Mouse (Mus musculus) forebrain, postnatal 0 days (tissue): Measurements from ENCODE around the gene Gm3336. TPM values are rescaled to one million over a fixed set of nuclear protein-coding genes. Genes with fewer than 3 reads are reported as not detected.

ENCODE experiments used
- ATAC-seq: fragments of 200-750 bp; cut with Nextera tagmentation; 2 replicates; pipeline ENCODE4 v1.8.0; 2017; ENCODE audit warnings: mild to moderate bottlenecking, moderate library complexity
- DNase-seq: peaks from one replicate; pipeline ENCODE4 v3.0.0-alpha.2; 2015
- H3K27ac ChIP-seq: fragments of 300-500 bp; sonication (generic); 2 replicates; pipeline ENCODE4 v1.5.1; 2014; ENCODE audit warnings: low read depth, mild to moderate bottlenecking, antibody characterized with exemption, low read length, moderate library complexity, mixed read lengths
- H3K27me3 ChIP-seq: fragments of 300-500 bp; sonication (generic); 2 replicates; pipeline ENCODE4 v1.6.1; 2014; ENCODE audit warnings: mild to moderate bottlenecking, low read length, mixed read lengths; ENCODE audit not compliant: insufficient read depth
- H3K36me3 ChIP-seq: fragments of 300-500 bp; sonication (generic); 2 replicates; pipeline ENCODE4 v1.6.1; 2014; ENCODE audit warnings: mild to moderate bottlenecking, moderate library complexity; ENCODE audit not compliant: insufficient read depth
- H3K4me1 ChIP-seq: fragments of 300-500 bp; sonication (generic); 2 replicates; pipeline ENCODE4 v1.6.1; 2014; ENCODE audit warnings: antibody characterized with exemption; ENCODE audit not compliant: insufficient read depth
- H3K4me2 ChIP-seq: fragments of 300-500 bp; sonication (generic); 2 replicates; pipeline ENCODE4 v1.6.1; 2014; ENCODE audit warnings: low read depth, mild to moderate bottlenecking, moderate library complexity
- H3K4me3 ChIP-seq: fragments of 300-500 bp; sonication (generic); 2 replicates; pipeline ENCODE4 v1.5.1; 2014; ENCODE audit warnings: low read depth, low read length, mixed read lengths
- H3K9ac ChIP-seq: fragments of 300-500 bp; sonication (generic); 2 replicates; pipeline ENCODE4 v1.6.1; 2014; ENCODE audit warnings: mild to moderate bottlenecking
- H3K9me3 ChIP-seq: fragments of 300-500 bp; sonication (generic); 2 replicates; pipeline ENCODE4 v1.6.1; 2016; ENCODE audit warnings: low read length
- CTCF ChIP-seq: sonication (generic); IDR thresholded peaks from 2 replicates; pipeline ENCODE4 v1.5.1; 2016; ENCODE audit warnings: antibody characterized with exemption, control low read depth, low read depth
- WGBS: fragments of 180-500 bp; shearing (Covaris S2); extraction: QIAGEN DNeasy Blood & Tissue Kit; methylation state at CpG from one replicate; pipeline ENCODE4 v1.1.7; 2014; 5-methylcytosine and 5-hydroxymethylcytosine counted together
- polyA plus RNA-seq: library from polyadenylated mRNA; unstranded; fragments of >200 nt; fragmentation: Nextera tagmentation; extraction: Ambion mirVana; gene quantifications from 2 replicates; pipeline ENCODE4 v1.2.1, GENCODE M21; 2015
- total RNA-seq: library from RNA; depleted of rRNA; stranded (reverse); fragments of >200 nt; gene quantifications from 2 replicates; pipeline ENCODE4 v1.2.3, GENCODE M21; 2014

Gene Gm3336
- total and polyA plus RNA-seq, 2 experiments from 2014 or later = not detected

GRCm38 (mm10) chr8:70682692-70683091, 35.7 kb upstream of the Gm3336 start:
- peaks cover 22% of the 10 kb centered on the region for H3K36me3 ChIP-seq
- H3K4me3 ChIP-seq = no peak overlapping the region
- no peaks in the 10 kb centered on the region for H3K27me3 ChIP-seq
- H3K9ac ChIP-seq = no peak overlapping the region
- DNase-seq = no peak
- TF ChIP-seq CTCF = no peak
- no peak overlapping the region for H3K27ac ChIP-seq
- ATAC-seq = no peak
- H3K9me3 ChIP-seq = no peaks in the 10 kb centered on the region
- no peaks in the 10 kb centered on the region for H3K4me1 ChIP-seq
- 74% methylated on average over 3 of the region's 3 CpGs for WGBS
- H3K4me2 ChIP-seq = no peak overlapping the region

GRCm38 (mm10) chr8:70684291-70684690, 34.1 kb upstream of the Gm3336 start:
- H3K27ac ChIP-seq = no peak overlapping the region
- 39% methylated on average over 7 of the region's 7 CpGs for WGBS
- ATAC-seq = peak; percentile 84
- TF ChIP-seq CTCF = no peak
- no peaks in the 10 kb centered on the region for H3K9me3 ChIP-seq
- H3K36me3 ChIP-seq = peaks cover 6% of the 10 kb centered on the region
- H3K4me1 ChIP-seq = no peaks in the 10 kb centered on the region
- no peaks in the 10 kb centered on the region for H3K27me3 ChIP-seq
- peak; percentile 43 for DNase-seq
- H3K9ac ChIP-seq = no peak overlapping the region
- no peak overlapping the region for H3K4me3 ChIP-seq
- no peak overlapping the region for H3K4me2 ChIP-seq

- peaks cover 6% of the 10 kb centered on the region for H3K4me1 ChIP-seq
- no peaks in the 10 kb centered on the region for H3K9me3 ChIP-seq
- peak; percentile 35 for DNase-seq
- 70% methylated on average over 8 of the region's 8 CpGs for WGBS
- H3K4me3 ChIP-seq = no peak overlapping the region
- no peak overlapping the region for H3K4me2 ChIP-seq
- H3K9ac ChIP-seq = no peak overlapping the region
- no peak for TF ChIP-seq CTCF
- no peaks in the 10 kb centered on the region for H3K36me3 ChIP-seq
- no peaks in the 10 kb centered on the region for H3K27me3 ChIP-seq
- no peak for ATAC-seq
- no peak overlapping the region for H3K27ac ChIP-seq
Observed at GRCm38 (mm10) chr8:70687576-70687975, 30.8 kb upstream of the Gm3336 start.

- 95% methylated on average over 3 of the region's 3 CpGs for WGBS
- H3K9me3 ChIP-seq = no peaks in the 10 kb centered on the region
- H3K27ac ChIP-seq = no peak overlapping the region
- no peaks in the 10 kb centered on the region for H3K36me3 ChIP-seq
- no peak overlapping the region for H3K9ac ChIP-seq
- no peaks in the 10 kb centered on the region for H3K27me3 ChIP-seq
- ATAC-seq (no peak), DNase-seq (no peak)
- H3K4me3 ChIP-seq = no peak overlapping the region
- H3K4me1 ChIP-seq = peaks cover 6% of the 10 kb centered on the region
- no peak overlapping the region for H3K4me2 ChIP-seq
- no peak for TF ChIP-seq CTCF
Observed at GRCm38 (mm10) chr8:70688136-70688535, 30.2 kb upstream of the Gm3336 start.

- Histone ChIP-seq H3K9ac (no peak overlapping the region), H3K4me2 (no peak overlapping the region), H3K4me3 (no peak overlapping the region), H3K36me3 (no peaks in the 10 kb centered on the region), H3K27ac (no peak overlapping the region), H3K27me3 (no peaks in the 10 kb centered on the region), H3K4me1 (peaks cover 6% of the 10 kb centered on the region), H3K9me3 (no peaks in the 10 kb centered on the region)
- 72% methylated on average over 5 of the region's 5 CpGs for WGBS
- no peak for ATAC-seq
- no peak for DNase-seq
- TF ChIP-seq CTCF = no peak
Observed at GRCm38 (mm10) chr8:70689892-70690390, 28.4 kb upstream of the Gm3336 start.

GRCm38 (mm10) chr8:70691230-70691629, 27.1 kb upstream of the Gm3336 start:
- DNase-seq (no peak), ATAC-seq (no peak; the same call in 1 of the 2 replicates)
- H3K27me3 ChIP-seq = no peaks in the 10 kb centered on the region
- no peaks in the 10 kb centered on the region for H3K36me3 ChIP-seq
- peak overlapping the region; percentile 50 for H3K27ac ChIP-seq
- H3K4me1 ChIP-seq = peaks cover 6% of the 10 kb centered on the region
- peak overlapping the region; percentile 59 for H3K9ac ChIP-seq
- WGBS = 58% methylated on average over 4 of the region's 4 CpGs
- H3K4me3 ChIP-seq = peak overlapping the region; percentile 36
- peak overlapping the region; percentile 63 for H3K4me2 ChIP-seq
- no peaks in the 10 kb centered on the region for H3K9me3 ChIP-seq
- TF ChIP-seq CTCF = no peak

- H3K27ac ChIP-seq = peak overlapping the region; percentile 50
- H3K9ac ChIP-seq = peak overlapping the region; percentile 59
- H3K27me3 ChIP-seq = no peaks in the 10 kb centered on the region
- H3K9me3 ChIP-seq = no peaks in the 10 kb centered on the region
- peaks cover 12% of the 10 kb centered on the region for H3K4me1 ChIP-seq
- DNase-seq = peak; percentile 68
- WGBS = under 1% methylated on average over 15 of the region's 20 CpGs
- peak; percentile 79 for ATAC-seq
- H3K36me3 ChIP-seq = no peaks in the 10 kb centered on the region
- no peak for TF ChIP-seq CTCF
- peak overlapping the region; percentile 63 for H3K4me2 ChIP-seq
- H3K4me3 ChIP-seq = peak overlapping the region; percentile 36
Observed at GRCm38 (mm10) chr8:70691727-70692231, 26.6 kb upstream of the Gm3336 start.
